Mouse (Mus musculus): ENCODE results near the gene Sh3bgrl2.

The Sh3bgrl2 gene

DNA sequence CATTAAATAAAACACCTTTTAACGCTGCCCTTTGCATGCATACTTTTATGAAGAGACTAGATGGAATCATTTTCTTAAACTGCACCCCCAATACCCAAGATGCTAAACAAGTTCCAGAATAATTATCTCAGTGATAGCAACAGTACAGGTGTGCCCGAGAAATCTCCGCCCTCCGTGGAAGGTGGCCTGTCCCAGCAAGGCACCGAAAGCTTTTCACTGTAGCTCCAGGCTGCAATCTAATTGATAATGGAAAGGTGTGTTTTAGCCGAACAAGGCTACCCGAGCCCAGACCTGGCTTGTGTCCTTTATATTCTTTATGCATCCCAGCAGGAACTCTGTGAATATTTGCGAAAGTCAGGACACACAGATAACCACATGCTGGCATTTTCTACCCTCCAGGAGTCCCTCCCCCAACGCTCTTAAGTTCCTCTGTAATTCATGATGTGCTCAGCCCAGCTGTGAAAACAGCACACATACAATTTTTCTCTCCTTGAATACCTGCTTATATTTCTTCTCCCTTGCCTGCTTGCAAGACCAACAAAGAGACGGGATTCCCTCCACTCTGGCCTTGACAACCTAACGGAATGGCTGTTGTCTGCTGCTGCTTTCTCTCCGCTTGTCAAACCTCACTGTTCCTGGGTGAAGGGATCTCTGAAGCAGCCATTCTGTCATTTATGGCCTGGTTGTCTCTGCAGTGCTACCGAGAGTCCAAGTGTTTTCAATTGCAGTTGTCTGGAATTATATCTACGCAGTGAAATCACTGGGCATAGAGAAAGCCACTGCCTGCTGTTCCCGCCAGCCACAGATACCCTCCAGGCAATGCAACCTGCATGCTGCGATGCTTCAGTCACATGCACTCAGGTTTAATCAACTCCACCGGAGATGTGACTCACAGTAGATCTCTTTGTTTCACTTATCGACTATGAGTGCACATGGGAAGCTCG, 80.8 kb downstream of the Sh3bgrl2 start:
- DNase-seq (ENCODE audit: low read depth, low spot score): no peak

DNA sequence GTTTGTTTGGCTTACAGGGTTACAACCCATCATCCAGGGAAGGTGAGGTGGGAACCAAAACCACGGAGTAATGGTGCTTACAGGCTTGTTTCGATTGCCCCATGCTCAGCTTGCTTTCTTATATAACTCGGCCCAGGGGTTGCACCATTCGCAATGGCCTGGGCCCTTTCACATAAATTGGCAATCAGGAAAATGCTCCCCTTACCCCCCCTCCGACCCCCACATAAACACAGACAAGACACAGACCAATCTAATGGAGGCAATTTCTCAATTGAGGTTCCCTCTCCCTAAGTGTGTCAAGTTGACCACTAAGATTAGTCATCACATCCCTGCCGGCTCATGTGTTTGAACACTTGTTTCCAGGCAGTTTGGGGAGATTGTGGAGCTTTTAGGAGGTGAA, 82.2 kb downstream of the Sh3bgrl2 start:
- no peak for DNase-seq (ENCODE audit: low read depth, low spot score)

DNA sequence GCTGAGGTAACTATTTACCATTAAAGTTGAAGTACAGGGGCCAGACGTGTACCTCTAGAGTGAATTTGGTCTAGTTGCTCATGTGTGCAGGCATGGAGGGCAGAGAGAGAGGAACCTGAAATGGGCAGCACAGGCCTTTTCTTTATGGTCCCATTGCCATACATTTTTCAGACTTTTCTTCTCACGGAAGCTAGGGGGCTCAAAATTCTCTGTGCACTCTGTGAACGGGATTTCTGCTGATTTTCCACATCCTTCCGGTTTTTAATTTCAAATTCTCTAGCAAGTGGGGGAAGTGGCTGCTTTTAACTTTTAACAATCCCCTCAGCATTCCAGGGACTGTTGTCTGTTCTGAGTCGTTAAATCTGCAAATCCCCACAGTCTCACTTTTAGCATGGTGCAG, 83.8 kb downstream of the Sh3bgrl2 start:
- DNase-seq (ENCODE audit: low read depth, low spot score): no peak

DNA sequence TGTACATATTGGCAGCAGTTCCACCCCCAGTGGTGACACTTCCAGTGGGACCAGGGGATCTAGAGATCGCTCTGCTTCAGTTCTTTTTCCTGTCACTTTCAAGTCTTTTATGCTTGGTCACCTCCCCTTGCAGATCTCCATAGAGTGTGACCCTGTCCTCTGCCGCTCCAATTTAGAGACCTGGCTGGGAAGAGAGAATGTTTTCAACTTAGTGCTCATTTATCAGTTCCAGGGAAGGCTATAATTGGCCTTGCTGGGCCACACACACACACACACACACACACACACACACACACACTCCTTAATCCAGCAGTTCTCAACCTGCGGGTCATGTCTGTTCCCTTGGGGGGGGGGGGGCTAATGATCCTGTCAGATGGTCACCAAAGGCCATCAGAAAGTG, 86.6 kb downstream of the Sh3bgrl2 start:
- DNase-seq (ENCODE audit: low read depth, low spot score): no peak

GRCm38 (mm10) chr9:83635997-83636396, 87.9 kb downstream of the Sh3bgrl2 start:
- DNase-seq (ENCODE audit: low read depth, low spot score): no peak

- no peak for DNase-seq (ENCODE audit: low read depth, low spot score)
These were observed 95.0 kb downstream of the Sh3bgrl2 start for GRCm38 (mm10) chr9:83643139-83643538.

GRCm38 (mm10) chr9:83643833-83644232, 95.7 kb downstream of the Sh3bgrl2 start:
- DNase-seq (ENCODE audit: low read depth, low spot score): no peak

DNA sequence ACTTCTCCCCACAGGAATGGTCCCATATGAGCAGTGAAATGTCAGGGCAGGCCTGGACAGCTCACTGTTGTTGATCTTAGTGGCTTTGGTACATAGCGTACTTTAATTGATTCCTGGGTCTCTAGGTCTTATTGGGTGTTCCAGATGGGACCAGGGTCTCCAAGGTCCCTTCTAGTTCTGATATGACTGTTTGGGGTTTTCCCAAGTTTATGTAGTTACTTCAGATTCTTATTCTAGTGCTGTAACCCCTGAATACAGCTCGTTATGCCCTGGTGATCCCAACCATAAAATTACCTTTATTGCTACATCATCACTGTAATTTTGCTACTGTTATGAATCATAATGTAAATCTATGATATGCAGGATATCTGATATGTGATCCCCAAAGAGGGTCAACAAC, 98.1 kb downstream of the Sh3bgrl2 start:
- no peak for DNase-seq (ENCODE audit: low read depth, low spot score)

DNA sequence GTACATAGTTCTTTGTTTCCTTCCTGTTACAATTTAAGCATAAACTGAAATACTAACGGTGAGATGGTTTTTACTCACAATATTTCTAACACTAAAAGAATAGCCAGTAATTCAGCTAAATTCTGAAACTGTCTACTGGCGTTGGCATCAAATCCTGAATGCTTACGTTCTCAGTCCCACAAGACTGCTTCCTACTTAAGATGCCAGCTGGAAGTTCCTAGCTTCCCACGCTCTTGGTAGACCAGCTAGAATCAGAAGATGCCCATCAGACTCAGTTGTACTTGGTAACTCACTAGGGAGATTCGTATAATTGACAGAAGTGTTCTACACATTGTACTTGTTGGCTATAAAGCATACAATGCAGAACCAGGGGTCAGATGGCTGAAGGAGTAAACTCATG, 98.6 kb downstream of the Sh3bgrl2 start:
- DNase-seq (ENCODE audit: low read depth, low spot score): no peak

GRCm38 (mm10) chr9:83647919-83648705, 100.0 kb downstream of the Sh3bgrl2 start:
- peak; percentile 47 for DNase-seq (ENCODE audit: low read depth, low spot score)

DNA sequence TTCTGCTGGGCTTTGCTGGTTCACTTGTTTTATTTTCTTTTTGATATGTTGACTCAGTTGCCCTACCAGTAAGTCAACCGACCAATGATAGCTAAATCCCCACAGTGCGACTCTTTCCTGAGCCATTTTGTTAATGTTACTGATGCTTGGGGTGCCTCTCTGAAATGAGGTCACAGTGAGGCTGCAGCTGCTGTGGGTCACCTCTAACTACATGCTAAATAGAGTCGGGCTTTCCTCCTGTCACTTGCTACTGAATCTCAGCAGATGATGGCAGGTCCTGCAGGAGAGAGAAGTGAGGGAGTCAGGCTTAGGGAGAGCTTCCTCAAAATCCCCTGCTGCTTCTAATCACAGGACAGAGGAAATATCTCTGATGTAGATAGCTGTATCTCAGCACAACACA, 100.6 kb downstream of the Sh3bgrl2 start:
- DNase-seq (ENCODE audit: low read depth, low spot score): no peak

DNA sequence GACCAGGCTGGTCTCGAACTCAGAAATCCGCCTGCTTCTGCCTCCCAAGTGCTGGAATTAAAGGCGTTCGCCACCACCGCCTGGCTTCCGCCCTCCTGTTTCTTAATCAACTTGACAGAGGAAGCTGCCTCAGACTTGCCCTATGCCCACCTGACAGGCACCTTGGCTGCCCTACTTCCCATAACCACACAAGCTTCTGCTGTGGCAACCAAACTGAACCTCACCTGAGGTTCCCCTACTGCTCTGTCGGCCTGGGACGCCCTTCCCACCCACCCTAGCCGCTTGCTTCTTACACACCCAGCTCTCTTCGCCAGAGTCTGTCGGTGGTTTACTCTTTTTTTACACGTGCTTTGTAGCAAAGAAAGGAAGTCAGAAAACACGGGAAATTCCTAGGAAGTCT, 103.9 kb downstream of the Sh3bgrl2 start:
- DNase-seq (ENCODE audit: low read depth, low spot score): no peak

DNA sequence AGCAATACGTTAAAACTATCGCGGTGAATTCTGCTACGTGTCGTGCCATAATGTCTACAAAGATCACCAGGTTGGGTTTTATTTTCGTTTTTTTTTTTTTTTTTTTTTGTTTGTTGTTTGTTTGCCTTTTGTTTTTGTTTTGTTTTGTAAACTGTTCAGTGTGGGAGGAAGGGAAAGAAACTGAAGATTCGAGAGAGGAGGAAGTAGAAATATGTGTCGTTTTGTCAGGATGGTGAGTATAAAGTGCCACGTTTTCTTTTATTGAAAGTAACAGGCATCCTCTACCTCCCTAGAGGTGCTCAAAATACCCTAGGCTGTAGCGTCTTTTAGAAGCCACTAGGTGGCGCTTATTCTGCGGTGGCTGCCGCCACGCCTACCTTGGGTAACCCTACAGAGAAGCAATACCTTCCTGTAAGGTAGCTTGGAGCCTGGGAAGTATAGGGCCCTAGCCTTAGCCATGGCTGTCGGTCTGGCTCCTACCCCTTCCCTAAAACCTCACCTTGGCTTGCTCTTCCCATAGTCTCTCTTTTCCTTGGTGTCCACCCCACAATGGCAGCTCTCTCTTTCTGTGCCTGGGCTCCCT, 104.6 kb downstream of the Sh3bgrl2 start:
- DNase-seq (ENCODE audit: low read depth, low spot score): no peak

DNA sequence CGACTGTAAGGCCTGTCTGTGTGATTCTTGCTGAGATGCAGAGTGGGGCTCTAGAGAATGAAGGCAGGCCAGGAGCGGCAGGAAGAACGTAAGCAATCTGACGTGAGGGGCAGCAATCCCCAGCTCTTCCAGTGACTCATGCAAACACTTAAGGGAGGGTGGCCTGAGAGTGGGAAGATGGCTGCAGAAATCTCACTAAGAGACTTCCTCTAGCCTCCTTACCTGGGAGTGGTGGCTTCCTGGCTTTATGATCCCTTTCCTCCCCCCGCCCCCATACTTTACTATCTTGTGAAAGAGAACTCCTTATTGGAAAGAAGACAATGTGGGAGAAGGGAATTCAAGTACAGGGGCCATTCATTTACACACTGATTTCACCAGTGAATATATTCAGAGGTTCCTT, 106.5 kb downstream of the Sh3bgrl2 start:
- DNase-seq (ENCODE audit: low read depth, low spot score): no peak

DNA sequence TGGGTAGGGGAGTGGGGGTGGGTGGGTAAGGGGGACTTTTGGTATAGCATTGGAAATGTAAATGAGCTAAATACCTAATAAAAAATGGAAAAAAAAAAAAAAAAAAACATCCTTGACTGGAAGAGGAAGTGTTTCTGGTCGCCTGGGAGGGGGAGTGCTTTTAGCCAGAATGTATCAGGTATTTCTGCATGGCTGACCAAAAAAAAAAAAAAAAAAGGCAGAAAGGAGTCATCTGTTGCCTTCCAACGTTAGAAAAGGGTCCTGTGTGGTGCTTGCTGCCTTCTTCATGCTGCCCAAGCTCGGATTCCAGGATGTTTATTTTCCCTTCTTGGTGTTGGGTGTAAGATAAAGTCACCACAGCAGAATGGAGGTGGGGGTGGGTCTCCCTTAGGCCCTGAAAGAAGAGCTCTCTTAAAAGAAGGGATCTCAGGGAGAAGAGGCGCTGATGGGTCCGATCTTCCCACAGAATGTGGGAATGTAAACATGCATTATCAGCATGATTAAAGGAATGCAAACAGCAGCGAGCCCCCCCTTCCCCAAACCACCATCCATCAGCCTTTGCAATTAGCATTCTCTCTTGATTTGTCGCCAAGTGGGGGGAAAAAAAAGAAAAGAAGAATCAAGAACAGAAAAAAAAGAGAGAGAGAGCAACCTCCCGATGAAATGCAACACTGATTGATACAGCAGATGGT, 109.0 kb downstream of the Sh3bgrl2 start:
- no peak for DNase-seq (ENCODE audit: low read depth, low spot score)

DNA sequence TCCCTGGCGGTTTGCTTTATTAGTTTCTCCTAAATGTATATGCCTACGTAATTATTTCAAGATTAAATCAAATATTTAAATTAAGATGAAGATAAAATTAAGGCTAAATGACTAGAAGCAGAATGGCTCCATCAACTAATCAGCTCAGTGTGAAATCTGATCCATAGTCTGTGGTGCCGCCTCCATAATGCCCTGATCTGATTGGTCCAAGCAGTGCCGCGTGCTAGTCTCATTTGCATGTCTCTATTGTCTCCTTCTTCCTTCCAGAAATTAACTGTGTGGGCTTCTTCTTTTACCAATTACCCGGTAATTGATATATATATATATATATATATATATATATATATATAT, 109.5 kb downstream of the Sh3bgrl2 start:
- DNase-seq (ENCODE audit: low read depth, low spot score): no peak

DNA sequence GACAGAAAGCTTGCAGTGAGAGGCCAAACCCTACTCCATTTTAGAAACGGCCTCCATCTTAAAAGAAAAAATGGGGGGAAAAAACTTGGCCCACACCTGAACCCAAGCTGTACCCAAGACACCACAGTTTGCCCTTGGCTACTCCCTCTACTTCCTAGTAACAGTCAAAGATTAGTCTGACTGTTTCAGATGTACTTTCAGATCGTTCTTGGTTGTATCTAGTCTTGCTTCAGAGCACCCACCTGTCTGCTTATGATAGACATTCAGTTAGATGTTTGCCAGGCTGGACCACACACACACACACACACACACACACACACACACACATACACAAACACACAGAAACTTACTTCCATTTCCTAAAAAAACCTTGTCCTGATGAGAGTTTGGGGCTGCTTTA, 111.0 kb downstream of the Sh3bgrl2 start:
- no peak for DNase-seq (ENCODE audit: low read depth, low spot score)

DNA sequence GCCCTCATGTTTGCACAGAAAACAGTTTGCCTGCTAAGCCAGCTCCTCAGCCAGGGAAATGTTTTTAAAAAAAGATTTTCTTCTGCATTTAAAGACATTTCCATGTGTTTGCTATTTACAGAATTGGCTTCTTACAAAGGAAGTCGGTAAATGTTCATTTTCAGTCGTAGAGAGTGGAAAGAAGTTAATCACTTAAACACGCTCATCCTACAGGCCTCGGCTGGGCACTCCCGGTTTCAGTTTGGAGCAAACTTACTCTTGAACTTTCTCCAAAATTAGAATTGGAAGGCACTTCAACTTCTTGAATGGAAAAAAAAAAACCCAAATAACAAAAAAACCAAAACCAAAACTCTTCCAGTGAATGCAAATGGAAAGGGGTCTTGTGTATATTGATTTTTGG, 113.7 kb downstream of the Sh3bgrl2 start:
- DNase-seq (ENCODE audit: low read depth, low spot score): no peak

- DNase-seq (ENCODE audit: low read depth, low spot score): peak; percentile 43
These were observed 116.1 kb downstream of the Sh3bgrl2 start for GRCm38 (mm10) chr9:83663981-83664897.

GRCm38 (mm10) chr9:83664951-83665350, 116.8 kb downstream of the Sh3bgrl2 start:
- DNase-seq (ENCODE audit: low read depth, low spot score): no peak

GRCm38 (mm10) chr9:83667031-83667430, 118.9 kb downstream of the Sh3bgrl2 start:
- no peak for DNase-seq (ENCODE audit: low read depth, low spot score)

Measured in retina, postnatal 7 days (tissue).